Mouse (Mus musculus) liver, embryonic 11.5 days (tissue): ENCODE results near the gene Prdx6. TPM values are rescaled to one million over a fixed set of nuclear protein-coding genes. Genes with fewer than 3 reads are reported as not detected.
"Not testable (repeated sequence)": the region's sequence is repeated elsewhere in the genome, so short reads cannot be mapped to it uniquely, and the experiment has no call there.

Experiments
- ATAC-seq: fragments of 200-750 bp; cut with Nextera tagmentation; replicated peaks from 2 replicates; pipeline ENCODE4 v1.8.0; 2017; ENCODE audit warnings: moderate number of reproducible peaks, mild to moderate bottlenecking, moderate TSS enrichment, moderate library complexity; ENCODE audit not compliant: low FRiP score
- DNase-seq: peaks from one replicate; pipeline ENCODE4 v3.0.0-alpha.2; 2017; ENCODE audit warnings: low spot score
- H3K27ac ChIP-seq: fragments of 300-500 bp; sonication (generic); 2 replicates; pipeline ENCODE4 v1.5.1; 2014; ENCODE audit warnings: mild to moderate bottlenecking, low read depth, low read length, control low read depth
- H3K27me3 ChIP-seq: fragments of 300-500 bp; sonication (generic); replicated peaks from 2 replicates; pipeline ENCODE4 v1.6.1; 2014; ENCODE audit warnings: low read length, mixed read lengths; ENCODE audit not compliant: control insufficient read depth, insufficient read depth
- H3K36me3 ChIP-seq: fragments of 300-500 bp; sonication (generic); 2 replicates; pipeline ENCODE4 v1.6.1; 2014; ENCODE audit warnings: mild to moderate bottlenecking, low read length, moderate library complexity, mixed read lengths; ENCODE audit not compliant: control insufficient read depth, insufficient read depth
- H3K4me1 ChIP-seq: fragments of 300-500 bp; sonication (generic); replicated peaks from 2 replicates; pipeline ENCODE4 v1.6.1; 2014; ENCODE audit warnings: low read length, mixed read lengths; ENCODE audit not compliant: control insufficient read depth, insufficient read depth
- H3K4me2 ChIP-seq: fragments of 300-500 bp; sonication (generic); 2 replicates; pipeline ENCODE4 v1.6.1; 2014; ENCODE audit warnings: mild to moderate bottlenecking, control low read depth, moderate library complexity
- H3K4me3 ChIP-seq: fragments of 300-500 bp; sonication (generic); 2 replicates; pipeline ENCODE4 v1.5.1; 2014; ENCODE audit warnings: low read depth, low read length, control low read depth
- H3K9ac ChIP-seq: fragments of 300-500 bp; sonication (generic); 2 replicates; pipeline ENCODE4 v1.6.1; 2014; ENCODE audit warnings: low read depth, low read length, control low read depth
- H3K9me3 ChIP-seq: fragments of 300-500 bp; sonication (generic); 2 replicates; pipeline ENCODE4 v1.6.1; 2016; ENCODE audit warnings: low read length, inconsistent platforms, mixed read lengths; ENCODE audit not compliant: control insufficient read depth
- WGBS: fragments of 180-500 bp; shearing (Covaris S2); extraction: QIAGEN DNeasy Blood & Tissue Kit; methylation state at CpG from one replicate; pipeline ENCODE4 v1.1.7; 2014; 5-methylcytosine and 5-hydroxymethylcytosine counted together
- polyA plus RNA-seq: library from polyadenylated mRNA; unstranded; fragments of >200 nt; fragmentation: Nextera tagmentation; extraction: Ambion mirVana; gene quantifications from 2 replicates; pipeline ENCODE4 v1.2.1, GENCODE M21; 2014

Gene Prdx6
- polyA plus RNA-seq, 1 experiment from 2014 or later, result 744 TPM

DNA sequence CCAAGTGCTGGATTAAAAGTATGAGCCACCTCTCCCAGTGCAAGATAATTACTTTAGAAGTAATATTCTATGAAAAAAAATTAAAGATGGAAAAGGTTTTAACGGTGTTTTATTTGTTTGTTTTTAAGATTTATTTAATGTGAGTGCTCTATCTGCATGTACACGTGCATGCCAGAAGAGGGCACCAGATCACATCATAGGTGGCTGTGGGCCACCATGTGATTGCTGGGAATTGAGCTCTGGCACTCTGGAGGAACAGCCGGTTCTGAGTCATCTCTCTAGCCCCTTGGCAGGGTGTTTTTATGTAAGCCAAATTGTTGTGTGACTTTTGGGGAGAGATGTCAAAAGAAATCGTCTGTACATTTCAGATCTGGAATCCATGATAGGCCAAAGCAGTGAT, 36.6 kb downstream of the Prdx6 start:
- Histone ChIP-seq H3K36me3 (no peaks in the 10 kb centered on the region), H3K9ac (no peak overlapping the region), H3K9me3 (no peaks in the 10 kb centered on the region), H3K4me1 (no peaks in the 10 kb centered on the region), H3K4me3 (no peak overlapping the region), H3K27me3 (no peaks in the 10 kb centered on the region), H3K27ac (no peak overlapping the region), H3K4me2 (no peak overlapping the region)
- ATAC-seq (no peak), DNase-seq (no peak)
- WGBS, result 28% methylated on average over 4 of the region's 4 CpGs

DNA sequence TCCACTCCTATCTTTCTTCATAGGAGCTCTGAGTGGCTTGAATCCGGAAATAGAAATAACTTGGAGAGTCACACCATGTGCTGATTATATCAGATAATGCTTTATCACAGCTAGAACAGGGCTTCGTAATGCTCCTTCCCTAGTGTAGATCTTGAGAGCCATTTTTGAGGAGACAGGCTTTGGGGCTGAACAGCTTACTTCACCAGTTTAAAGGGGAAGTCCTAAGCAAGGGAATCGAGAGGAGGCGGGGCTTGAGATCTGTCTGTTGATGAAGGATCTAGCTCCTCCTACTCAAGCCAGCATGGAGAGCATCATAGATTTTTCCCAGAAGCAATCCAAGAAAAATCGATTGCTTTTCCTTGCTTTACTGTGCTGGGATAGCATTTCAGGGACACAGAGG, 51.2 kb downstream of the Prdx6 start:
- H3K4me2 ChIP-seq, result no peak overlapping the region
- no peaks in the 10 kb centered on the region for H3K27me3 ChIP-seq
- H3K27ac ChIP-seq, result no peak overlapping the region
- no peak overlapping the region for H3K9ac ChIP-seq
- no peak for DNase-seq
- H3K4me1 ChIP-seq, result no peaks in the 10 kb centered on the region; the same call in 1 of the 2 replicates
- no peaks in the 10 kb centered on the region for H3K36me3 ChIP-seq
- H3K4me3 ChIP-seq, result no peak overlapping the region
- H3K9me3 ChIP-seq, result no peaks in the 10 kb centered on the region
- ATAC-seq, result no peak
- WGBS, result 52% methylated on average over 5 of the region's 5 CpGs

DNA sequence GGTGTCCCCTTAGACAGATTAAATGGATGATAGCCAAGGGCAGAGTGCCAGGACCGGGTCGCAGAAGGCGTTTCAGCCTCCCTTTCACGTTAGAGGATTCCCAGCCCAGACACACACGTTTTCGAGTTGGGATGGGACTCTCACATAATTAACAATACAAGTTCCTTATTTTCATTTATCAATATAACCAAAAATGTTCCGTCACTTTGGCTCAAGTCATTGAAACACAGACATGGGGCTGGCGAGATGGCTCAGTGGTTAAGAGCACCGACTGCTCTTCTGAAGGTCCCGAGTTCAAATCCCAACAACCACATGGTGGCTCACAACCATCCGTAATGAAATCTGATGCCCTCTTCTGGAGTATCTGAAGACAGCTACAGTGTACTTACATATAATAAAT, 54.7 kb downstream of the Prdx6 start:
- WGBS, result 57% methylated on average over 11 of the region's 11 CpGs
- peak overlapping the region; percentile 70; the same call in 1 of the 2 replicates for H3K9ac ChIP-seq
- not testable (repeated sequence) for H3K4me1 ChIP-seq, H3K27ac ChIP-seq, H3K36me3 ChIP-seq, DNase-seq, ATAC-seq, H3K27me3 ChIP-seq, H3K9me3 ChIP-seq
- peak overlapping the region; percentile 56; the same call in 1 of the 2 replicates for H3K4me3 ChIP-seq
- H3K4me2 ChIP-seq, result peak overlapping the region; percentile 83

DNA sequence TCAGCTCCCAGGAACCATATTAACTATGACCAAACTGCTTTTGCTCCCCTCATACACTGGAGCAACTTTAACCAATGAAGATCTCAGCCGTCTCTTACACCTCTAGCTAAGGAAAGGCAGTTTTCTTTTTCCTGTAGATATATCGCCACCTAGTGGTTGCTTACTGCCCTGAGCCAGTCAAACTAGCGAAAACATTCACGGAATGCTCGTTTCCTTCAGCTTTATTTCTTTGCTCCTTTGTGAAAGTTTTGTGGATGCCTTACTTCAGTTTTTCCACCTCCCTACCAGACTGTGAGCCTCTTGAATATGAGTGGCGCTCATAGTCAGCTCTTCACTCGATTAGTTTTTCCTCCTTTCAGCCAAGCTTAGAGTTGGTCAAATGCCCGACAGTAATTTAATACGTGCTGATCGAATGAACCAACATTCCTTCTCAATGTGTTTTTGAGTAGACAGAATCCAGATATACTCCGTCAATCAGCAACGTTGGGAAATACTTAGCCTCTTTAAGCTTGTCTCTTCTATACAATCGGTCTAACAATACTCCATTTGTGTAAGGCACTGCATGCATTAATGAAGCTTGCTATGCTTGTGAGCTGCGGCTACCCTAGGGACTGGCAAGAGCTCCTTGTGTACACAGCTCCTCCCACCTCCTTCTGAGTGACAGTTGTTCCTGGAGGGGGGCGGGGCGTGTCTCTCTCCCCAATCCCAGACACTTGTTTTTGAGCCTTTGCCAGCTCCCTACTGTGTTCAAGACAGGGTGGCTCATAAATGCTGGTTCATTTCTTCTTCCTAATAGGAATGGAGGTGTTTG, 55.3 kb downstream of the Prdx6 start:
- H3K27me3 ChIP-seq, result no peaks in the 10 kb centered on the region
- no peak overlapping the region for H3K27ac ChIP-seq
- H3K4me2 ChIP-seq, result peak overlapping the region; percentile 83
- no peaks in the 10 kb centered on the region; the same call in 1 of the 2 replicates for H3K4me1 ChIP-seq
- ATAC-seq (peak; percentile 97), DNase-seq (peak; percentile 74)
- H3K36me3 ChIP-seq, result no peaks in the 10 kb centered on the region
- WGBS, result under 1% methylated on average over 16 of the region's 16 CpGs
- peak overlapping the region; percentile 70 for H3K9ac ChIP-seq
- no peaks in the 10 kb centered on the region for H3K9me3 ChIP-seq
- H3K4me3 ChIP-seq, result peak overlapping the region; percentile 56

DNA sequence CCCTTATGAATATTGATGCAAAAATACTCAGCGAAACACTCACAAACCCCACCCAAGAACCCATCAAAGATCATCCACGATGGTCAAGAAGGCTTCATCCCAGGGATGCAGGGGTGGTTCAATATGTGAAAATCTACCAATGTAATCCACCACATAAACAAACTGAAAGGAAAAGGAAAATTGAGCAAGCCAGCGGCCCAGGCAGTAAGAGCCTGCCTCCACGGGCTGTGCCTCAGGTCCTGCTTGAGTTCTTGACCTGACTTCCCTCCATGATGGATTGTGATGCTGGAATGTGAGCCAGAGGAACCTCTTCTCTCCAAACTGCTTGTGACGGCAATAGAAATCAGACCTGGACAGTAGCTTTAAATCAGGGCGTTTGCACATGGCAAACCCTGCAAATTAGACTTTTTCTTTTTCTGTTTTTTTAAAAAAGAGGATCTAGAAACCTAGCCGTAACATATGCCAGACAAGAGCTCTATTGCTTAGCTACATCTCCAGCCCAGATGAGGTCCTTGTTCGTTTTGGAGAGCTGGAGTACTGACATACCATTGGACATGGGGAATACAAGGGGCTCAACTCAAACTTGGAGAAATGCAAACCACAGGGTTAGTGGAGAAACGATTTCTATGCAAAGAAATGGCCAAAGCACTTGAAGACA, 60.6 kb downstream of the Prdx6 start:
- no peak overlapping the region for H3K9ac ChIP-seq
- WGBS, result 70% methylated on average over 9 of the region's 9 CpGs

More for the DNA sequence above, 60.6 kb downstream of the Prdx6 start:
- DNase-seq (no peak), ATAC-seq (no peak)
- Histone ChIP-seq H3K4me1 (no peaks in the 10 kb centered on the region), H3K27me3 (no peaks in the 10 kb centered on the region), H3K9me3 (no peaks in the 10 kb centered on the region), H3K36me3 (no peaks in the 10 kb centered on the region), H3K4me3 (no peak overlapping the region), H3K27ac (no peak overlapping the region), H3K4me2 (no peak overlapping the region)

Other genes starting within 250 kb of the Prdx6 start
- gene Zbtb37, start 216.4 kb downstream of the Prdx6 start, polyA plus RNA-seq, result 3.4 and 4.8 TPM in 2 replicates
- 68.3 and 84.3 TPM in 2 replicates for gene Dars2, start 180.6 kb downstream of the Prdx6 start, polyA plus RNA-seq
- 34.7 and 39.0 TPM in 2 replicates for gene Cenpl, start 180.5 kb downstream of the Prdx6 start, polyA plus RNA-seq
- gene Klhl20, start 119.7 kb downstream of the Prdx6 start, polyA plus RNA-seq, result 14.6 and 16.0 TPM in 2 replicates
- gene Ankrd45, start 108.5 kb downstream of the Prdx6 start, polyA plus RNA-seq, result 0.53 and 0.74 TPM in 2 replicates
- not detected in 2 replicates for gene Tex50, start 91.9 kb downstream of the Prdx6 start, polyA plus RNA-seq
- not detected in 2 replicates for gene Tnfsf4, start 144.2 kb upstream of the Prdx6 start, polyA plus RNA-seq
- gene Tnfsf18, start 243.4 kb upstream of the Prdx6 start, polyA plus RNA-seq, result not detected in 2 replicates